Mouse (Mus musculus) liver (tissue): Measurements from ENCODE around the gene Trim60.
"Not testable (repeated sequence)": the region's sequence is repeated elsewhere in the genome, so short reads cannot be mapped to it uniquely, and the experiment has no call there.

Experiments
- DNase-seq: peaks from one replicate; pipeline ENCODE4 v3.0.0-alpha.2; 2020; ENCODE audit warnings: mixed read lengths

Gene Trim60

DNA sequence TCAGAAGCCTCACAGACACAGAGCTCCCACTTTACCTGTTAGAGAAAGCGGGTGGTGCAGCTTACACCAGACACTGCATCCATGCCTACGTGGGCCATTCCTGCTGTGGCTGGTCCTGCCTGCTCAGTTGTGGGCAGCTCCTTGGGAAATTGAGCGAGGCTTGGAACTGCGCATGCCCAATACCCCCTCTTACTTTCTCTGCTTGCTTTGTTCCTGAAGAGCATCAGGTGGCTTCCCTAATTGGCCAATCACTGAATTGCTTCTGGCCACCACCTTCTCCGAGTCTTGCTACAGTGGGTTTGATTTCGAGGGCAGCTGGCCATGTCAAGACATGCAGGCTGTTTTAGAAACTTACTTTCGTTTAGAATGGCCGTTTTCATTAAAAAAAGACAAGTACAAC is at the start of gene Trim60, which contains the start of gene Trim61:
Gene Trim60 (minus strand): TSS at position 162 of the 400 bp plus-strand sequence.
Gene Trim61 (minus strand): TSS at position 101 of the 400 bp plus-strand sequence.
- DNase-seq, result no peak

DNA sequence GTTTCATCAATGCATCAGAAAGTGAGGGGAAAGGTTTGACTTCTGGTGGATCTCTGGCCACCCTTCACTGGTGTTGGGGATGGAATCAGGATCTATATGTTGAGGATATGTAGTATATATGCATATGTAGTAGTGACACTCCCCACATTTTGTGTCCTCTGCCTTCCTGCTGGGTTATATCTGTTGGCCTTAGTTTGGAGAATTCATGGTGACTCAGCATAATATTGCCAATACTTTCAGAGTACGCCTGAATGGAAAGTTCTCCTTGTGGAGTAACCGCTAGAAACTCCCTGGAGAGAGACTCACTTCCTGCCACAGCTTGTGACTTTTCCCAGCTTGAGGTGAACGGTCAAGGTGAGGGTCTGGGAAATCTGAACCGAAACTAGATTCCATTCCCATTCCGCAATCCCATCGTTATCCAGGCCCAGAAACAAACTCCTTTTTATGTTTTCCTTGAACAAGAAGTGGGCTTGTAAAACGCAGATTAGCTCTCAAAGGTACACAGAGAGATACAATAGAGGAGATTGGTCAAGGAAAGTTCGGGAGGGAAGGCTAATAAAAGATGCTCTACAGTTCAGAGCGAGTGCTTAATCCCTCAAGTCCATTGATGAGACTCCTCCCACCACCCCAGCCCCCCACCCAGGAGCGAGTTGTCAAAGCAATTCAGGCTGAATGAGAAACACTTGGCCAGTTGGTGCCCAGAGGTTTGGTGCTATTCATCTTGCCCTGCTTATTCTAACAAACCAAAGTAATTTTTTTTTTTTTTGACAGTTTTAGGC is 49.5 kb upstream of the Trim60 start:
- no peak for DNase-seq

DNA sequence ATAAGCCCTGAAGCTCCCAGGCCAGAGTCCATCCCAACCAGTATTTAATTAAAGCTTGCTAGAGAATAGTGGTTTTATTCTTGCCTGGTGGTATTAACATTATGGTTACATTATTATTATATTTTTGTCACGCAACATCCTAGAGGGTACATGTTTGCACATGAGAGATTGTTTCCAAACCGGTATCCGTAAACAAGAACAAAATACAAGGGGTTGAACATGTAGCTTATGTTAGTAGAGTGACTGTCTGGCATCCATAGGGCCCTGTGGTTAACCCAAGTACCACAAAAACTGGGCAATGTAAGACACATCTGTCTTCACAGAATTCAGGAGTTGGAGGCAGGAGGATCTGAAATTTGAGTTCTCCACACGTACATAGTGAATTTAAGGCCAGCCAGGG is 48.6 kb upstream of the Trim60 start:
- no peak for DNase-seq

DNA sequence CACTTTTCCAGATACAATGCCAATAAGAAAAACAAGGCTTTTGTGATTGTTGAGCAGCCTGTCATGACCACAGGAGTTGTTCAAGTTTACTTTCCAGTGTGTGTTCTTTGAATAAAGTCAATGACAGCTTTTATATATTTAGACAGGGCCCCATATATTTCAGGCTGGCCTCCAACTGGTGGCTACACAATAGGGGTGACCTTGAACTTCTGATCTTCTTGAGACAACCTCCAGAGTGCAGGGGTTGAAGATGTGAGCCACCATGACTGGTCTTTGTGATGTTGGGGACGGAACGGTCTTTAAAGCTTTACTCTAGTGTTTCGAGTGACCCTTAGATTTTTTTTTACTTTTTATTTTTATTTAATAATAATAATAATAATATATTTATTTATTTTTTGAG is 47.2 kb upstream of the Trim60 start:
- no peak for DNase-seq

DNA sequence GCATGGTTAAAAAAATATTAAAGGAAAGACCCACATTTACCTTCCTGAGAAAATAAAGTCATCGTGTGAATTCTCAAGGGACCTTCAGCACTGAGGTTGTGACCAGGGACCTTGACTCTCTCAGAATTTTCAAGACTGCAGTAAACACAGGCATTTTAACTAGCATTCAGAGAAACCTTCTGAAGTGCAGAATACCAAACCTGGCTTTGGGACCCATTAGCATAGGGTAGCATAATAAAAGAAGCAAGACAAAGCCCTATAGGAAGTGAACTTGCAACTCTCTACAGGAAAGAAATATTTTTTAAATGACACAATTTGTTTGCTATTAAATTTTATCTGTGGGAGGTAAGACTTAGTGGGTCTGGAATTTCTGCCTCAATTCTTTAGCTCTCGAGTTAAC is 45.7 kb upstream of the Trim60 start:
- DNase-seq, result no peak

DNA sequence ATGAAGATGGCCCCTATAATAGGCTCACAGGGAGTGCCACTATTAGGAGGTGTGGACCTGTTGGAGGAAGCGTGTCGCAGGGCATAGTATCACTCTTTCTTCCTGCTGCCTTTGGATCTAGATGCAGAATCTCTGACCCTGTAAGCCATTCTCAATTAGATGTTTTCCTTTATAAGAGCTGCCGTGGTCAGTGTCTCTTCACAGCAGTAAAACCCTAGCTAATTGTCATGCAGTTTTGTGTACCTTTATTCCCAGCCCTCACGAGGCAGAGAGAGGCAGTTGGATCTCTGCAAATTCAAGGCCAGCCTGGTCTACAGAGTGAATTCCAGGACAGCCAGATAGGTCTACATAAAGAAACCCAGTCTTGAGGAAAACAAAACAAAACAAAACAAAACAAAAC is 43.8 kb upstream of the Trim60 start:
- no peak for DNase-seq

DNA sequence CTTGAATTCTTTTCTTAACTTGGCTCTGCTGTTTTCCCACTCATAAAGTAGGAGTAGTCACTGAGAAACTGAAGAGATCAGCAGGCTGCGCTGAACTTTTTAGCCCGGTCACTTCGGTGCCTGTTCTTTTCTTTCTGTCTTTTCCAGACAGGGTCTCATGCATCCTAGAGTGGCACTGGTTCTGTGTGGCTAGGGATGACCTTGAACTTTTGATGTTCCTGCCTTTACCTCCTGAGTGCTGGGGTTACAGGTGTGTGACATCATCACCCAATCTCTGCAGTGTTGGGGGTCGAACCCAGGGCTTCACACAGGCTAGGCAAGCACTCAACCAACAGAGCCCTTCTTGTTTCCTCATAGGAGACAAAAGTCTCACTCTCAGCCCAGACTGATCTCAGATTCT is 38.3 kb upstream of the Trim60 start:
- no peak for DNase-seq

DNA sequence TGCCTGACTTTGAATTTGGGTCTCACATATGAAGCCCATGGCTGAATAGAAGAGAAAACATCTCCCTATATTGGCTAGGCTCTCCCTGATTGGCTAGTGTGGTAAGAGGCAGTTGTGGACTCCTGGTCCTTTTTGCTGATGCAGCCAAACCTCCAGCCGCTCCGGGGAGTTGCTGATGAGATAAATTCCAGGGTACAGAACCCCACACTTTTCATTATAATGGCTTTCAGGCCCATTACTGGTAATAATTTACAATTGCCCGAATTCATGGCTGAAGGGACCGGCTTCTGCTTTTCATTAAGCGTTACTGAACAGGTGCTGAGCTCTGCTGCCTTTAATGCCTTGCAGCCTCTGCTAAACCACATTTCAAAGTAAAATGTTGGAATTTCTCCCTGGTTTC is 35.6 kb upstream of the Trim60 start:
- no peak for DNase-seq

DNA sequence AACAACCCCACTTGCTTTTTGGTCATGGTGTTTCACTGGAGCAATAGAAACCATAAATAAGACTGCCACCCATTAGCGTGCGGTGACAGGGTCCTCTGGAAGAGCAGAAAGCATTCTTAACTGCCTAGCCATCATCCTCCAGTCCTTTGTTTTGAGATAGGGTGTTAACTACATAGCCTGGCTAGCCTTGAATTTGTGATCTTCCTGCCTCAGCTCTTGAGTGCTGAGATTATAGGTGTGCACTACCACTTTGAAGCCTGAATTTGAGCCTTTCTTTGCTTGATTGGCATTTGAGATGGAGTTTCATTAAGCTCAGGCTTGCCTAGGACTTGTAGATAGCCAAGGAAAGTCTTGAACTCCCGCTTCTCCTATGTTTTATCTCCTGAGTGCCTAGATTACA is 35.2 kb upstream of the Trim60 start:
- no peak for DNase-seq

DNA sequence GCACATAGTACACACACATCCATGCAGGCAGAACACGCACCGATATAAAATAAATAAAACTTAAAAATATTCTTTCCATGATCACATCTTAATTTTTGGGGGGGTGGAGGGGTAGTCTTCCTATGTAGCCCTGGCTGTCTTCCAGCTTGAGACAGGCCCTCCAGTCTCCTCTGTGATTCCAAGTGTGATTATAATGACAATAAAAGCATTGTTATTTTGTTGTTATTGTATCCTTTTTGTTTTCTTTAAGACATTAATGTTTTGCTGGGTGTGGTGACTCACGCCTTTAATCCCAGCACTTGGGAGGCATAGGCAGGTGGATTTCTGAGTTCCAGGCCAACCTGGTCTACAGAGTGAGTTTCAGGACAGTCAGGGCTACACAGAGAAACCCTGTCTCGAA is 29.4 kb upstream of the Trim60 start:
- DNase-seq, result no peak

DNA sequence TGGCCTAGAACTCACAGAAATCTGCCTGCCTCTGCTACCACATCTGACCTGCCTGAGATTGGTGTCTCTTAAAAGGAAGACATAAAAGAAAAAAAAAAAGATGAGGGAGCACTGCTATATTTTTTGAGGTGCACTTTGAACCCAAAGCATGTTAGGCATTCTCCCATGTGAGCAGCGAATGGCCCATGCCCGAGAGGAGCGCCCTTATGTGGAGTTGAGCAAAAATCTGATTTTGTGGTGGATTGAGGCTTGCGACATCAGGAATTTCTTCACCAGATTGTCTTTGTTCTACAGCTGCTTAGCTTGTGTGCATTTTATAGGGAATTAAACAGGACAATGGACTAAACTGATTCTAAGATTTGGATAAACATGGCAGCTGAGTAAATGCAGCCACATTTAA is 28.8 kb upstream of the Trim60 start:
- no peak for DNase-seq

DNA sequence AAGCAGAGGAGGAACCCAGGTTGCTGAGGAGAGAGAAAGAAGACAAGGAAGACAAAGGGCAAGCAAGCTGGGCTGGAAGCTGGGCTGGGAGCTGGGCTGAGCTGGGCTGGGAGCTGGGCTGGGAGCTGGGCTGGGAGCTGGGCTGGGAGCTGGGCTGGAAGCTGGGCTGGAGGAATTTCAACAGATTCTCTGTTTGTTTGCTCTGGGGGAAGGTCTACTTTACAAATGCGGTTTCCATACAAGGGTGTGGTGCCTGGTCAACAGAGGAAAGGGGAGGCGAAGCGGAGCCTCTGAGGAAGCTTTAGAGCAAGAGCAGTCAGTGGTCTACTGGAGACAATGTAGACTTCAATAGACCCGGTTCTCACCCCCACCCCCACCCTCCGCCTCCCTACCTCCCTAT is 28.2 kb upstream of the Trim60 start:
- peak; percentile 23 for DNase-seq

DNA sequence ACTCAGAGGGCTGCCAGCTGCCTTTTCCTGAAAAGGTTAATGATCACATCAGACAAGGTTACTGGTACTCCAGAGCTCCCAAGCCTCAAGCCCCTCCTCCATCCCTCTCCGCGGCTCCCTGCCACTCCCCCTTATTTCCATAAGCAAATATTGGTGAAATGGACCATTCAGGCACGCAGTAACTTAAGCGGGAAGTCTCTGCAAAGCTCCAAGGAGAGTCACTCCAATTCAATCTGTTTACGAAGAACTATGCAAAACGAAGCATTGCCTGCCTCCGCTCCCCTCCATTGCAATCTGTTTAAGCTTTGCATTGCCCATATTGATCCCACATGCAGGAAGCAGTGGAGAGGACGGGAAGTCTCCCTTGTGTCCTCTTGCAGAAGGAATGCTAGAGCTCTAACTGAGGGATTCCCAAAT is 18.7 kb upstream of the Trim60 start, which contains the start of gene Apela:
Gene Apela (minus strand): TSS at position 220 of the 417 bp plus-strand sequence.
- peak; percentile 50 for DNase-seq

DNA sequence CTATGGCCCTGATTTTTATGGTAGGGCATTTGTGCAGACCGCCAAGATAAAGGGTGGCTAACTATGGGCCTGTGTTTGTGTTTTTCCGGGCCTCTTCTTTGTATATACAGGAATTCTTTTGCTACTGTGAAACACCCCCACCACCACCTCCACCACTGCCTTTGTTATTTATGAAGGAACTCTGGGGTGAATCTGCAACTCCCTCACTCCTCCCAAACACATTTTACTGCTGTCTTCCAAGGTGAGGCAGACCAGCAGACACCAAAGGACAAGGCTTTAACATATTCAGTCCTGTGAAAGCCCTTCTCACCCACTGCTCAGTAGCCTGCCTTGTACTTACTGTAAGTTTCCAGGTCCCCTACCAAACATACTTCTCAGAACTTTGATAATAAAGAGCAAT is 15.8 kb upstream of the Trim60 start:
- DNase-seq, result no peak

DNA sequence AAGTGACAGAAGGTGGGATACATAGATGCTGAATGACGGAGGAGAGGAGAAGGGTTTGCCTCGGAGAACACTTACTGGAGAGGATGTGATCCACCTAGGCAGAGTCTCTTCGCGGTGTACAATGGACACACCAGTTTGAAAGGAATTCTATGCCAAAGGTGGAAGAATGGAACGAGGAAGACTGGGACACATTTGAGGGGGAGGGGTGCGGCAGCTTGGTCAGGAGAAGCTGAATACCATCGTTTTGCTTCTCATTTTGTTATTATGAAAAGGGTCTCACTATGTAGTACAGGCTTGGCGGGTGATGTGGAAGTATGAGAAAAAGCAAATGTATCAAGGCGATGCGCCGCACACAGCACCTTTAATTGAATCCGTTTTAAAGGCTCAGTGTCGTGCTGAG is 14.7 kb upstream of the Trim60 start:
- DNase-seq, result no peak

DNA sequence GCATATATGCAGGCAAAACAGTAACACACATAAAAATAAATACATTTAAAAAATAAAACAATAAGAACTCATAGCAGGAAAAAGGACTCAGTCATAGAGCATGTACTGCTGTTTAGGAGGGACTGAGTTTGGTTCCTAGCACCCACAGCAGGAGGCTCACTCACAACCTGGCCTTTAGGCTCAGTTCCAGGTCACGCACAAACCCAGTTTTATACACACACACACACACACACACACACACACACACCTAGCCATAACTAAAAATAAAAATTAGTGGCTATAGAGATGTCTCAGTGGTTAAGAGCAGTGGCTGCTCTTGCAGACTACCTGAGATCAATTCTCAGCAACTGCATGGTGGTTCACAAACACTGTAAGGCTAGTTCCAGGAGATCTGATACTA is 13.7 kb upstream of the Trim60 start:
- no peak for DNase-seq

DNA sequence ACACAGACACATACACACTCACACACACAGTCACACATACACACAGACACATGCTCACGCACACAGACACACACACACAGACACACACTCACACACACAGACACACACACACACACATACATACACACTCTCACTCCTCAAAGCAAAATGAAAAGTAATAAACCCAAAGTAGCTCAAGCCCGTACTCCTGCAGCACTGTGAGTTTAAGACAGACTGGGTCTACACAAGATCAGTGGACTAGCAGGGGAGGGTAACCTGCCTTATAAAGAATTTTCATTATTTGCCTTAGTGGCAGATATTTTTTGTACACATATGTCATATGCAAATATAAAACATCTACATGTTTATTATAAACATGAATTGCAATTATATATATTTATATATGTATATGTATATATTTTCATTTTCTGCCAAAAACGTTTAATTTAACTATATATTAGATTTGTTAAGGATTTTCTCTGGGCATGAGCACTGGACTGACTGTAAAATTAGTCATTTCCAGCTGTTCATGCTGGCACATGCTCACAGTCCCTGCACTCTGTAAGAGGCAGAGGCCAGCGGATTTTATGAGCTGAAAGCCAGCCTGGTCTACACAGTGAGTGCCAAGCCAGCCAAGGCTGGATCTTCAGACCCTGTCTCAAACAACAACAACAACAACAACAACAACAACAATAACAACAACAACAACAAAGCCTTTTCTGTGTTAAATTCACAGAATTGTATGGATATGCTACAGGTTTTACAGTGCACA is 12.5 kb upstream of the Trim60 start:
- DNase-seq, result no peak

DNA sequence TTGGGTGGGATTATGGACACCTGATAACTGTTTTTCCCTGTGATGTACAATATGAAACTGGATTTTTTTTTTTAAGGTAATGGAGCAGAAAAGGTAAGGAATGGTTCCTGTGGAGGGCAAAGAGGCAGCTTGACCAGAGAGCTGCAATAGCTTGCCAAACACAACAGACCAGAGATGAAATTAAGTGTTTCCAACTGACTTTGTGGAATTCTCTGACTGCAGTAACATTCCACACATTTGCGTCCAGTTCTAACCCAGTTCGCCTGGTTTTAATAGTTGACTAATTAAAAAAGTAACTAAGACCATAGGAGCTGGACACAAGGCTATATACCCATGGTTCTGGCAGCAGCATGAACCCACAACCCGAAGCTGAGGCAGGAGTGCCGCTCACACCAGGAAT is 11.4 kb upstream of the Trim60 start:
- no peak for DNase-seq

DNA sequence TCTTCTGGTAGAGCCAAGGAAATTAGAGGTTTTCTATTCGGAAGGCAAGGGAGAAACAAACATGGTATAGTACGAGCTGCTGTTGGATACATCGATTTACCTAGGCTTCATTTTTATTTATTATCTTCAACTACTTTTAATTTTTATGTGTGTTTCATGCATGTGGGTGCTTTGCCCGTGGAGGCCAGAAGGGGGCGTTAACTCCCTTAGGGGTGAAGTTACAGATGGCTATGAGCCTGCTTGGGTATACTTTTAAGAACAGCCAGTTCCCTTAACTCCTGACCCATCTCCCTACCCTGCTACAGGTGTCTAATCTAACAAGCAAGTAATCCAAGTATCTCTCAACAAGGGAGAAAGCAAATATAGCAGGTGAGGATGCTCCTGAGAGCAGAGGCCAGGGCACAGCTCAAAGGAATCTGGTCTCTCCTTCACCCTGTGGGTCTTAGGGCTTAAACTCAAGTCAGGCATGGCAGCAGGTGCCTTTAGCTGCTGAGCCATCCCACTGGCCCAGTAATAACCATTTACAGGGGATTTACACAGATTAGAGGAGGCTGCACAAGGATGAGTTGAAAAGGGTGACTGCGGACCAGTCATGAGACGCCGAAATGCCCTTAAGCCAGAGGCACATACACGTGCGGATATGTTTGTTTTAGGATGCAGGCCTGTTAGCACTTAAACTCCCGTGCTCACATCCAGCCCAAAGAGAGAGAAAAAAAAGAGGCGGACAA is 10.7 kb upstream of the Trim60 start:
- DNase-seq, result no peak

DNA sequence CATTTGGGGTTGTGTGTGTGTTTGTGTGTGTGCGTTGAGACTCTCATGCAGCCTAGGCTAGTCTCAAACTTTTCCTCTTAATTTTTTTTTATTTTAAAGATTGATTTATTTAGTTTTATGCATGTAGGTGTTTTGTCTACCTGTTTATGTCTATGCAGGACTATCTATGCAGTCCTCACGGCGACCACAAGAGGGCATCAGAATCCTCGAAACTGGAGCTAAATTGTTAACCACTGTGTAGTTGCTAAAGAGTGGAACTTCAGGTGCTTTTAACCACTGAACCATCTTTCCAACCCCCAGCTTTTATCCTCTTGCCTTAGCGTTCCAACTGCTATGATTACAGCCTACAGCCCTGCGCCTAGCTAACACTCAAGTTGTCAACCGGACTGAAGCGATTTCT is 4.1 kb upstream of the Trim60 start:
- DNase-seq, result peak; percentile 49

DNA sequence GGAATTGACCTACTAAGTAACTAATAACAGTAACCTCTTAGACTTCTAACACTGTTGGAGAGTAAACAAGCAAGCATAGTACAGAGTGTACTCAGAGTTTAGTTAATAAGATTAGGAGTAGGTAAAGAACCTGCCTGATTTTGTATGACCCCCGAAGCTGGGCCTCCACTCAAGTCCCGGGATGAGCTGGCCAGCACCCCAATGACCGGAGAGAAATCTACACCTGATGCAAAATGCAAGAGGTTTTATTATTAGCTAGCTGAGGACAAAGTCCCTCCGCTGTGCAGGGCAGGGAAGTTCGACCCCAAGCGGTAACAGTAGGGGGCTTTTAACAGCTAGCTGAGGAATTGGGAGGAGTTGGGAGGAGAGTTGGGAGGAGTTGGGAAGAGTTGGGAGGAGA is 10.8 kb downstream of the Trim60 start:
- not testable (repeated sequence) for DNase-seq

DNA sequence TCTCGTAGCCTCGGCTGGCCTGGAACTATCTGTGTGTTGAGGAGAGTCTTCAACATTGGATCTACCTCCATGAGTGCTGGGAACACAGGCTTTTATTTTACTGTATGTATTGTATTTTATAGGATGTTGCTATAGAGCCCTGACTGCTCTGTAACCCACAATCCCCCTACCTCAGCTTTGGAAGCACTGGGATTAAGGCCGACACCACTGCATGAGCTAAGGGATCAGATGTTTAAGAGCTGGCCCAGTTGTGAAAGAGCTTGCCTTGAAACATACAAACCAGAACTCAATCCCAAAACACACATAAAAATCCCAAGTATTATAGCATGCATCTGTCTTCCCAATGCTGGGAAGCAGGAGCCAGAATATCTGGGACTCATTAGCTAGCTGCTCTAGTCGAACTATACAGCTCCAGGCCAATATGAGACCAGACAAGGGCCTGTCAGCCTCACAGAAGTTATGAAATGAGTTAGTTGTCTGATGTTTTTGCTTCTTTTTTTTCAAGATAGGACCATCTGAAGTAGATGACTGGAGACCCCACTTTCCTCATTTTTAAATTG is 19.5 kb downstream of the Trim60 start:
- DNase-seq, result no peak

DNA sequence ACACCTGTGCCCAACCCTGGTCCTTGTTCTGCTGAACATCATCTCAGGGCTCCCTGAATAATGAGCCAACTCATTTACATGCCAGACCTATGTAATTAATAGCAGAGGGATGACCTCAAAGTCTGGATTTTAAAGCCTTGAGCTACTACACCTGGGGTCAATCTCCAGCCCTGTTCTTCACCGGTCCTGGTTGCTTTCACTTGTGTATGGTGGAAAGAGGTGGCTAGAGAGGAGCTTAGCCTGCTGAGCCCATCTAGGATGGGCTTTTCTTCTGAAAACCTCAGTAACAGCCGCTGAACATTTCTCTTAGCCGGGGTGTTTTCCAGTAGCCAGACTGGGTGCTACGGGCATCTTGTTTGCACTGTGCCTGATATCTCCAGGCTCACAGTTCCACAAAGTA is 30.7 kb downstream of the Trim60 start, which contains the start of gene Trim75:
Gene Trim75 (minus strand): TSS at position 101 of the 400 bp plus-strand sequence.
- no peak for DNase-seq
